Mouse (Mus musculus): Measurements from ENCODE around the gene Rbm14.

The Rbm14 gene
- long read RNA-seq, experiment 1, transcript Rbm14-201 (3 exons, 3,165 nt), result major isoform, 5 of 8 reads
- long read RNA-seq, experiment 1, partial matches to known transcripts, result 2 of 8 reads
- long read RNA-seq, experiment 1, other reads (novel, unspliced or antisense), result 1 of 8 reads
- long read RNA-seq, experiment 2, partial matches to known transcripts, result 3 of 9 reads
- long read RNA-seq, experiment 2, other reads (novel, unspliced or antisense), result 2 of 9 reads

- intact Hi-C loops (cut with DNase I), result no loop called here
Observed at GRCm38 (mm10) chr19:4811063-4811908, at the start of gene Rbm14, which contains the start of gene Gm21992. TSS of gene Rbm14 (minus strand) at chr19:4811634. TSS of gene Gm21992 (minus strand) at chr19:4811612.

- intact Hi-C loops (cut with DNase I), result loop anchor here (10.0 kb wide), 1 partner anchor 224 kb away; no protein-coding TSS in a partner anchor
Observed at GRCm38 (mm10) chr19:4859081-4859480, 47.6 kb upstream of the Rbm14 start.

- intact Hi-C loops (cut with DNase I), result loop anchor here (10.0 kb wide), 1 partner anchor 221 kb away; no protein-coding TSS in a partner anchor
Observed at GRCm38 (mm10) chr19:4855951-4856350, 44.5 kb upstream of the Rbm14 start.

GRCm38 (mm10) chr19:4855470-4855820 is 44.0 kb upstream of the Rbm14 start:
- intact Hi-C loops (cut with DNase I), result loop anchor here (10.0 kb wide), 1 partner anchor 221 kb away; no protein-coding TSS in a partner anchor

- intact Hi-C loops (cut with DNase I), result loop anchor here (10.0 kb wide), 1 partner anchor 220 kb away; no protein-coding TSS in a partner anchor
Observed at GRCm38 (mm10) chr19:4854552-4855469, 43.4 kb upstream of the Rbm14 start, which contains the start of gene Ctsf. TSS of gene Ctsf (plus strand) at chr19:4855130.

GRCm38 (mm10) chr19:4850281-4850680 is 38.8 kb upstream of the Rbm14 start:
- intact Hi-C loops (cut with DNase I), result loop anchor here (10.0 kb wide), 1 partner anchor 215 kb away; no protein-coding TSS in a partner anchor

- intact Hi-C loops (cut with DNase I), result loop anchor here (5.0 to 10.0 kb wide), 2 partner anchors 97 to 215 kb away; no protein-coding TSS in a partner anchor
Observed at GRCm38 (mm10) chr19:4849800-4850199, 38.4 kb upstream of the Rbm14 start.

GRCm38 (mm10) chr19:4847490-4847889 is 36.1 kb upstream of the Rbm14 start:
- intact Hi-C loops (cut with DNase I), result loop anchor here (5.0 kb wide), 1 partner anchor 95 kb away; no protein-coding TSS in a partner anchor

GRCm38 (mm10) chr19:4845846-4846245 is 34.4 kb upstream of the Rbm14 start:
- intact Hi-C loops (cut with DNase I), result loop anchor here (5.0 kb wide), 1 partner anchor 94 kb away; no protein-coding TSS in a partner anchor

- intact Hi-C loops (cut with DNase I), result no loop called here
Observed at GRCm38 (mm10) chr19:4842611-4843010, 31.2 kb upstream of the Rbm14 start.

GRCm38 (mm10) chr19:4840848-4841247 is 29.4 kb upstream of the Rbm14 start:
- intact Hi-C loops (cut with DNase I), result no loop called here

GRCm38 (mm10) chr19:4839149-4839548 is 27.7 kb upstream of the Rbm14 start, which contains the start of the genes Ccs and Ccdc87:
TSS of gene Ccs (minus strand) at chr19:4839332.
TSS of gene Ccdc87 (plus strand) at chr19:4839366.
- intact Hi-C loops (cut with DNase I), result no loop called here

GRCm38 (mm10) chr19:4838526-4839140 is 27.2 kb upstream of the Rbm14 start:
- intact Hi-C loops (cut with DNase I), result no loop called here

GRCm38 (mm10) chr19:4837049-4837448 is 25.6 kb upstream of the Rbm14 start:
- intact Hi-C loops (cut with DNase I), result no loop called here

- intact Hi-C loops (cut with DNase I), result no loop called here
Observed at GRCm38 (mm10) chr19:4836096-4836495, 24.7 kb upstream of the Rbm14 start.

- intact Hi-C loops (cut with DNase I), result no loop called here
Observed at GRCm38 (mm10) chr19:4833977-4834376, 22.5 kb upstream of the Rbm14 start.

GRCm38 (mm10) chr19:4829156-4829555 is 17.7 kb upstream of the Rbm14 start:
- intact Hi-C loops (cut with DNase I), result no loop called here

GRCm38 (mm10) chr19:4828444-4829114 is 17.1 kb upstream of the Rbm14 start:
- intact Hi-C loops (cut with DNase I), result no loop called here

GRCm38 (mm10) chr19:4820678-4821303 is 9.4 kb upstream of the Rbm14 start:
- intact Hi-C loops (cut with DNase I), result no loop called here

Measured in adrenal gland (tissue).